In genomic region chr6:99100331-99100730, GRCm38 (mm10) we compare ENCODE assay signal across 23 mouse cellular contexts.
A peak's percentile ranks its signal among the peaks of the same experiment; 100 is the strongest.
DNase-seq lines count a peak whose midpoint lies in the region; ATAC-seq and TF ChIP-seq lines count a peak whose summit lies in the region.
"Had no signal": no experiment of that assay in that cellular context is flagged by ENCODE, and none has a peak within 500 bp of the region (broad histone marks: within the 10 kb centered on the region; RNA-seq: fewer than 3 reads in every experiment).

No protein-coding gene starts in this region.

- no peak for TF ChIP-seq EP300 in heart, postnatal 0 days (IDR thresholded peaks at IDR 0.05; ENCODE audit: low read depth)
- no peak for TF ChIP-seq EP300 in liver, postnatal 0 days (IDR thresholded peaks at IDR 0.05; ENCODE audit: low read depth)

- no peaks in the 10 kb centered on the region for H3K9me3 ChIP-seq in heart, postnatal 0 days (replicated peaks; ENCODE audit: control insufficient read depth, low read length)
- H3K9me3 ChIP-seq in liver, embryonic 12.5 days (replicated peaks) = no peaks in the 10 kb centered on the region
- H3K9me3 ChIP-seq in liver, postnatal 0 days (ENCODE audit: low read length) = no peaks in the 10 kb centered on the region
- H3K9me3 ChIP-seq in midbrain, embryonic 14.5 days (ENCODE audit: control insufficient read depth, low read length) = no peaks in the 10 kb centered on the region
- H3K9me3 ChIP-seq: embryonic facial prominence, embryonic 15.5 days; forebrain, embryonic 10.5 days; hindbrain, embryonic 10.5 days; liver, embryonic 13.5 days; midbrain, embryonic 10.5 days; neural tube, embryonic 12.5 days had no signal

- peaks cover 10% of the 10 kb centered on the region for H3K4me1 ChIP-seq in heart, postnatal 0 days (ENCODE audit: control insufficient read depth, insufficient read depth)
- peaks cover 36% of the 10 kb centered on the region for H3K4me1 ChIP-seq in liver, embryonic 12.5 days
- H3K4me1 ChIP-seq in liver, postnatal 0 days (ENCODE audit: insufficient read depth) = peaks cover 16% of the 10 kb centered on the region
- peaks cover 6% of the 10 kb centered on the region for H3K4me1 ChIP-seq in midbrain, embryonic 14.5 days (ENCODE audit: control insufficient read depth, insufficient read depth, low read length)

- 41% methylated on average over 5 of the region's 5 CpGs for WGBS in heart, postnatal 0 days
- WGBS in liver, embryonic 12.5 days (ENCODE audit: insufficient replicate concordance) = 80% methylated on average over 5 of the region's 5 CpGs
- 76% methylated on average over 5 of the region's 5 CpGs for WGBS in liver, postnatal 0 days (ENCODE audit: insufficient replicate concordance)
- 63% methylated on average over 5 of the region's 5 CpGs for WGBS in midbrain, embryonic 14.5 days

- 0 out of 2 replicates have a peak overlapping the region, but pooled peaks have one; percentile 81 for H3K27ac ChIP-seq in gastrocnemius, adult 2 months
- H3K27ac ChIP-seq in heart, postnatal 0 days (ENCODE audit: low read depth) = 0 out of 2 replicates have a peak overlapping the region, but pooled peaks have one; percentile 22
- 0 out of 2 replicates have a peak overlapping the region, but pooled peaks have one; percentile 48 for H3K27ac ChIP-seq in liver, embryonic 12.5 days
- H3K27ac ChIP-seq in liver, postnatal 0 days (ENCODE audit: low read depth) = no peak overlapping the region
- no peak overlapping the region for H3K27ac ChIP-seq in midbrain, embryonic 14.5 days (replicated peaks; ENCODE audit: low read depth, low read length)
- H3K27ac ChIP-seq: embryonic facial prominence, embryonic 15.5 days; neural tube, embryonic 12.5 days had no signal

- no peaks in the 10 kb centered on the region for H3K27me3 ChIP-seq in heart, postnatal 0 days (ENCODE audit: control insufficient read depth, insufficient read depth, low read length)
- H3K27me3 ChIP-seq in liver, embryonic 12.5 days (replicated peaks) = no peaks in the 10 kb centered on the region
- no peaks in the 10 kb centered on the region for H3K27me3 ChIP-seq in liver, postnatal 0 days (ENCODE audit: insufficient read depth, low read length)
- no peaks in the 10 kb centered on the region; the same call in 1 of the 2 replicates for H3K27me3 ChIP-seq in midbrain, embryonic 14.5 days (ENCODE audit: control insufficient read depth, insufficient read depth, low read length)
- H3K27me3 ChIP-seq: embryonic facial prominence, embryonic 15.5 days; liver, embryonic 13.5 days; neural tube, embryonic 12.5 days; Patski had no signal

- no peak overlapping the region for H3K9ac ChIP-seq in heart, postnatal 0 days (replicated peaks; ENCODE audit: low read depth, low read length)
- no peak overlapping the region for H3K9ac ChIP-seq in liver, embryonic 12.5 days
- no peak overlapping the region for H3K9ac ChIP-seq in liver, postnatal 0 days (replicated peaks)
- no peak overlapping the region for H3K9ac ChIP-seq in midbrain, embryonic 14.5 days (replicated peaks; ENCODE audit: low read length)
- H3K9ac ChIP-seq: embryonic facial prominence, embryonic 15.5 days; liver, embryonic 13.5 days; neural tube, embryonic 12.5 days had no signal

- H3K4me3 ChIP-seq in gastrocnemius, adult 2 months = no peak overlapping the region
- H3K4me3 ChIP-seq in heart, postnatal 0 days (ENCODE audit: low read depth, low read length) = no peak overlapping the region
- no peak overlapping the region for H3K4me3 ChIP-seq in liver, embryonic 12.5 days
- H3K4me3 ChIP-seq in liver, postnatal 0 days (ENCODE audit: low read depth, low read length) = no peak overlapping the region
- H3K4me3 ChIP-seq in midbrain, embryonic 14.5 days (replicated peaks; ENCODE audit: low read depth, low read length) = no peak overlapping the region
- H3K4me3 ChIP-seq: embryonic facial prominence, embryonic 15.5 days; forebrain, embryonic 10.5 days; hindbrain, embryonic 10.5 days; liver, embryonic 13.5 days; midbrain, embryonic 10.5 days; neural tube, embryonic 12.5 days had no signal

- ATAC-seq in heart, postnatal 0 days (ENCODE audit: insufficient read depth, low read depth) = no peak
- ATAC-seq in liver, embryonic 12.5 days = no peak
- ATAC-seq in liver, postnatal 0 days = no peak
- no peak for ATAC-seq in midbrain, embryonic 14.5 days (ENCODE audit: low FRiP score, low TSS enrichment)
- ATAC-seq: activated CD4-positive, CD25-positive, alpha-beta regulatory T cell, adult 4 months; Patski had no signal

- TF ChIP-seq CTCF in gastrocnemius, adult 2 months (IDR thresholded peaks at IDR 0.05) = no peak
- TF ChIP-seq CTCF in heart, postnatal 0 days (IDR thresholded peaks at IDR 0.05; ENCODE audit: low read depth) = no peak
- TF ChIP-seq CTCF in liver, postnatal 0 days (IDR thresholded peaks at IDR 0.05; ENCODE audit: low read depth) = no peak

- H3K4me2 ChIP-seq in heart, postnatal 0 days (ENCODE audit: low read depth, low read length) = no peak overlapping the region
- no peak overlapping the region for H3K4me2 ChIP-seq in liver, embryonic 12.5 days
- H3K4me2 ChIP-seq in liver, postnatal 0 days (ENCODE audit: low read depth, low read length) = no peak overlapping the region
- H3K4me2 ChIP-seq in midbrain, embryonic 14.5 days (ENCODE audit: low read length) = no peak overlapping the region
- H3K4me2 ChIP-seq: embryonic facial prominence, embryonic 15.5 days; liver, embryonic 13.5 days; neural tube, embryonic 12.5 days had no signal

- no peaks in the 10 kb centered on the region for H3K36me3 ChIP-seq in heart, postnatal 0 days (replicated peaks; ENCODE audit: control insufficient read depth, insufficient read depth, low read length)
- H3K36me3 ChIP-seq in liver, embryonic 12.5 days = no peaks in the 10 kb centered on the region
- H3K36me3 ChIP-seq in liver, postnatal 0 days (replicated peaks; ENCODE audit: insufficient read depth, low read length) = no peaks in the 10 kb centered on the region
- no peaks in the 10 kb centered on the region for H3K36me3 ChIP-seq in midbrain, embryonic 14.5 days (ENCODE audit: control insufficient read depth, insufficient read depth, low read length)
- H3K36me3 ChIP-seq: embryonic facial prominence, embryonic 15.5 days; forebrain, embryonic 10.5 days; hindbrain, embryonic 10.5 days; liver, embryonic 13.5 days; midbrain, embryonic 10.5 days; neural tube, embryonic 12.5 days had no signal

- DNase-seq in gastrocnemius, adult 2 months = no peak
- no peak for DNase-seq in gastrocnemius, adult 18-20 months (ENCODE audit: low spot score)
- DNase-seq in heart, postnatal 0 days (ENCODE audit: low spot score) = no peak
- no peak for DNase-seq in heart, adult 18-20 months
- DNase-seq in liver, postnatal 0 days = no peak
- peak; percentile 37 for DNase-seq in embryo, embryonic 11 days
- no peak for DNase-seq in midbrain, embryonic 14.5 days
- DNase-seq: adrenal gland, postnatal 25 days; cerebellum, adult 2 months; gastrocnemius, postnatal 25 days; layer of hippocampus, postnatal 36 days; liver, embryonic 13.5 days; lung, postnatal 14 days; right cerebral cortex, postnatal 14 days; thymus, postnatal 14 days had no signal

- intact Hi-C loops in gastrocnemius, adult 2 months (cut with DNase I) = no loop called here

Comparison
In these comparisons a context has a peak if more than half of its experiments do, and no peak if none do; other contexts are left out.
1. H3K27ac ChIP-seq: peak in gastrocnemius, adult 2 months (single experiment), heart, postnatal 0 days (single experiment) and liver, embryonic 12.5 days (single experiment); none in liver, postnatal 0 days (single experiment) and midbrain, embryonic 14.5 days (single experiment).